11 mouse cellular contexts compared by ENCODE assay signal in the genomic region with DNA sequence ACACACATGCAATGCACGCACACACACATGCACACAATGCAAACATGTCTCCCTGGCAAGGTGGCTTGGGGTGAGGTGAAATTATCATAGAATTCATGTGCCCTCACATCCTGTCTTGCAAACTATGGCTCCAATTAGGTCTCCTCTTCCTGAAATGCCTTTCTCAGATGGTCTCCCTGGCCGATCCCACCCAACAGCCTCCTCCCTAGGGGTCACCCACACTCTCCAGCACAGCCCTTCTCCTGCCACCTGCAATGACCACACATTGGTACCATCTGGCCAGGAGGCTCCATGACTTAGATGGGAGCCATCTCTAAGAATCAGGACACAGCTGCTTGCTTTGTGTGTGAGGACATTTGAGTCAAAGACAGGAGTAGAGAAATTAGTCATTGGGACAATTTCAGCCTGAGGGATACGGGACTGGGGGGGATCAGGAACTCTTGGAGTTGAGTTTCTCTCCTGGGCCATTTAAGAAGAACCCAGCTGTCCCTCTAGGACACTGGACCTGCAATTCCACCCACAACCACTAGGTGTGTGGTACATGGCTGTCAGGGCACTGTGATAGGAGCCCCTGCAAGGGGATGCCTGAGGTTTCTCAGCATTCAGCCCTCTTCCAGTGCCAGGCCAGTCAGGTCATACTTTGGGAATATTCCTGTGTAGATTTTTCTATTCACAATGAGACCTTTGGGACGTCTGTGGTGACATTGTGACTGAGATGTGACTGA. TPM values are rescaled to one million over a fixed set of nuclear protein-coding genes. Genes with fewer than 3 reads are reported as not detected.
DNase-seq lines count a peak whose midpoint lies in the region; ATAC-seq lines count a peak whose summit lies in the region.
"Had no signal": no experiment of that assay in that cellular context is flagged by ENCODE, and none has a peak within 500 bp of the region (broad histone marks: within the 10 kb centered on the region; RNA-seq: fewer than 3 reads in every experiment).

No protein-coding gene starts in this region.

- 0 out of 2 replicates have a peak, but pooled peaks cover 3% of the 10 kb centered on the region for H3K27me3 ChIP-seq in heart, embryonic 11.5 days (ENCODE audit: control insufficient read depth, insufficient read depth, low read length)

- no peak overlapping the region for H3K4me2 ChIP-seq in heart, embryonic 11.5 days
- H3K4me2 ChIP-seq: embryonic facial prominence, embryonic 12.5 days had no signal

- no peak overlapping the region for H3K27ac ChIP-seq in heart, embryonic 11.5 days (ENCODE audit: low read depth, low read length)
- H3K27ac ChIP-seq: embryonic facial prominence, embryonic 12.5 days had no signal

- 56% methylated on average over 4 of the region's 4 CpGs for WGBS in heart, embryonic 11.5 days (ENCODE audit: insufficient replicate concordance)

- DNase-seq in heart, postnatal 4 days, result peak; percentile 50
- DNase-seq in CD4-positive helper T cell, adult 2 months (ENCODE audit: low read depth, low spot score), result peak; percentile 50
- peak; percentile 30 for DNase-seq in adipocyte (ENCODE audit: low spot score)
- DNase-seq in left cerebral cortex, adult 11 months (ENCODE audit: low spot score), result no peak
- no peak for DNase-seq in layer of hippocampus, adult 11-12 months (ENCODE audit: low spot score)
- no peak for DNase-seq in kidney, adult 11 months

- ATAC-seq in heart, embryonic 11.5 days (replicated peaks; ENCODE audit: insufficient number of reproducible peaks, low FRiP score, low TSS enrichment), result no peak
- ATAC-seq in megakaryocyte, adult 5-6 weeks (ENCODE audit: poor library complexity, severe bottlenecking), result 0 out of 2 replicates have a peak, but pooled peaks have one; percentile 40

- H3K4me1 ChIP-seq in heart, embryonic 11.5 days (ENCODE audit: control insufficient read depth, insufficient read depth, low read length), result 0 out of 2 replicates have a peak, but pooled peaks cover 6% of the 10 kb centered on the region

- H3K36me3 ChIP-seq in heart, embryonic 11.5 days (ENCODE audit: control insufficient read depth, insufficient read depth, low read length), result no peaks in the 10 kb centered on the region
- H3K36me3 ChIP-seq: embryonic facial prominence, embryonic 12.5 days had no signal

- no peak overlapping the region for H3K4me3 ChIP-seq in heart, embryonic 11.5 days (ENCODE audit: low read depth, low read length)
- H3K4me3 ChIP-seq: embryonic facial prominence, embryonic 12.5 days had no signal

- no peak overlapping the region for H3K9ac ChIP-seq in heart, embryonic 11.5 days (ENCODE audit: low read depth, low read length)
- H3K9ac ChIP-seq: embryonic facial prominence, embryonic 12.5 days had no signal

- H3K9me3 ChIP-seq in heart, embryonic 11.5 days (replicated peaks; ENCODE audit: control insufficient read depth, low read length), result no peaks in the 10 kb centered on the region
- H3K9me3 ChIP-seq: embryonic facial prominence, embryonic 12.5 days had no signal

RNA-seq across cellular contexts. Expression of a gene that starts 17.8 kb away (rescaled TPM):
- total RNA-seq in heart, postnatal 4 days (2021), result 10 to 100 TPM; 17.3 to 19.1 TPM
- 13.2 and 14.5 TPM in 2 replicates for polyA plus RNA-seq in heart, embryonic 11.5 days (2014; fragmentation: Nextera tagmentation; extraction: Ambion mirVana)
- not detected in 2 replicates for total RNA-seq in megakaryocyte, adult 5-6 weeks (2015)
- total RNA-seq in megakaryocyte, adult 5-6 weeks (2017), result 0.15 TPM in 1 of 2 replicates, not detected in the other
- total RNA-seq: neutrophil, adult 5-6 weeks had no signal

RNA-seq across cellular contexts. Expression of a gene that starts 54.8 kb away (rescaled TPM):
- total RNA-seq in heart, postnatal 4 days (2021), result 1 to 10 TPM; 7.5 to 8.2 TPM
- polyA plus RNA-seq in heart, embryonic 11.5 days (2014; fragmentation: Nextera tagmentation; extraction: Ambion mirVana), result 0.10 and 0.43 TPM in 2 replicates
- not detected in 2 replicates for total RNA-seq in megakaryocyte, adult 5-6 weeks (2015)
- total RNA-seq in megakaryocyte, adult 5-6 weeks (2017), result not detected in 2 replicates
- total RNA-seq: neutrophil, adult 5-6 weeks had no signal
- polyA plus RNA-seq: large intestine, adult 2 months had no signal

Comparison
In these comparisons a context has a peak if more than half of its experiments do, and no peak if none do; other contexts are left out.
1. DNase-seq: peak in heart, postnatal 4 days (single experiment), CD4-positive helper T cell, adult 2 months (single experiment) and adipocyte (single experiment); none in left cerebral cortex, adult 11 months (single experiment), layer of hippocampus, adult 11-12 months (single experiment) and kidney, adult 11 months (single experiment).
2. RNA of a gene that starts 17.8 kb away (total RNA-seq): 17.3 to 19.1 TPM in heart, postnatal 4 days; 0.15 TPM in megakaryocyte, adult 5-6 weeks; every median in the first group is over 10 times any median in the second.
3. RNA of a gene that starts 54.8 kb away (total RNA-seq): 7.5 to 8.2 TPM in heart, postnatal 4 days; not detected in megakaryocyte, adult 5-6 weeks; every median in the first group is over 4 times any median in the second.